Mouse (Mus musculus) C2C12 (cell line): ENCODE measurements around the gene Fbxo42. TPM values are rescaled to one million over a fixed set of nuclear protein-coding genes. Genes with fewer than 3 reads are reported as not detected.
"Not testable (repeated sequence)": the region's sequence is repeated elsewhere in the genome, so short reads cannot be mapped to it uniquely, and the experiment has no call there.

ENCODE experiments used
- H3K27me3 ChIP-seq: one replicate; pipeline ENCODE4 v1.6.1; 2011; ENCODE audit not compliant: control insufficient read depth, insufficient read depth, insufficient read length
- H3K36me3 ChIP-seq: one replicate; pipeline ENCODE4 v1.6.1; 2011; ENCODE audit not compliant: control insufficient read depth, insufficient read depth
- H3K4me3 ChIP-seq: one replicate; pipeline ENCODE4 v1.5.1; 2011; ENCODE audit warnings: mild to moderate bottlenecking, control low read depth; ENCODE audit not compliant: poor library complexity, insufficient read depth, severe bottlenecking
- H3K79me2 ChIP-seq: one replicate; pipeline ENCODE4 v1.6.1; 2011; ENCODE audit not compliant: control insufficient read depth, insufficient read depth
- H3K79me3 ChIP-seq: one replicate; pipeline ENCODE4 v1.6.1; 2011; ENCODE audit warnings: low read depth, control low read depth
- H3ac ChIP-seq: one replicate; pipeline ENCODE3; 2011; ENCODE audit warnings: low read depth; ENCODE audit not compliant: control insufficient read depth, insufficient read length
- CEBPB ChIP-seq: IDR thresholded peaks from one replicate; pipeline ENCODE4 v1.6.1; 2011; ENCODE audit warnings: low read depth, mild to moderate bottlenecking, control low read depth, moderate library complexity
- CTCF ChIP-seq: IDR thresholded peaks from one replicate; pipeline ENCODE4 v1.5.1; 2011; ENCODE audit not compliant: control insufficient read depth, insufficient read depth, insufficient read length
- FOSL1 ChIP-seq: IDR thresholded peaks from one replicate; pipeline ENCODE4 v1.8.0; 2011; ENCODE audit warnings: mild to moderate bottlenecking, low read length; ENCODE audit not compliant: poor library complexity, insufficient read depth, severe bottlenecking
- MAX ChIP-seq: IDR thresholded peaks from one replicate; pipeline ENCODE4 v1.6.1; 2011; ENCODE audit warnings: mild to moderate bottlenecking, control low read depth
- MYOD1 ChIP-seq: IDR thresholded peaks from one replicate; pipeline ENCODE4 v1.6.1; 2011; ENCODE audit warnings: low read depth; ENCODE audit not compliant: control insufficient read depth, insufficient read length
- MYOG ChIP-seq: IDR thresholded peaks from one replicate; pipeline ENCODE4 v1.6.1; 2011; ENCODE audit not compliant: control insufficient read depth, insufficient read length; ENCODE audit errors: extremely low read depth
- USF1 ChIP-seq: IDR thresholded peaks from one replicate; pipeline ENCODE4 v1.6.1; 2011; ENCODE audit warnings: low read depth, mild to moderate bottlenecking, control low read depth, moderate library complexity
- polyA plus RNA-seq: library from polyadenylated mRNA; unstranded; fragments of >200 nt; fragmentation: generic; extraction: Trizol; gene quantifications from one replicate; pipeline ENCODE4 v1.2.1, GENCODE M21; 2012; ENCODE audit warnings: missing spikeins

Gene Fbxo42
- polyA plus RNA-seq, 1 experiment, result 11.6 TPM

DNA sequence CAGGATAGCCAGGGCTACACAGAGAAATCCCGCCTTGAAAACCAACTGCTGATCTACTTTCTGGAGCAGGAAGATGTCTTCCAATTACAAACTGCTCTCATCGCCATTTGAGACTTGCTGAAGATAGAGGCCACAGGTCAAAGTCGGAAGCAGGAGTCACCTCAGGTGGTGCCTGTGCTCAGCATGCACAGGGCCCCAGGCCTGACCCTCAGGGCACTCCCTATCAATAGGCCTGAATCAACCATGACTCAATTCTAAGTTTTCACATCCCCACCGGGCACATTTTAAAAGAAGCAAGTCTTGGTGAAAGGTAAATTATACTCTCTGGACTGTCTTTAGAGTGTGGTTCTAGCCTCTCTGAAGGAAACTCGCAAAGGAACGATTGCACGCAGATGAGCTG is 11.6 kb upstream of the Fbxo42 start:
- Histone ChIP-seq H3ac (no peak overlapping the region), H3K27me3 (no peaks in the 10 kb centered on the region), H3K36me3 (peaks cover 16% of the 10 kb centered on the region), H3K4me3 (no peak overlapping the region), H3K79me2 (peaks cover 83% of the 10 kb centered on the region), H3K79me3 (peaks cover 76% of the 10 kb centered on the region)
- TF ChIP-seq MYOG, result no peak
- no peak for TF ChIP-seq MAX
- TF ChIP-seq FOSL1, result no peak
- TF ChIP-seq MYOD1, result no peak
- no peak for TF ChIP-seq USF1
- no peak for TF ChIP-seq CTCF
- TF ChIP-seq CEBPB, result no peak

- H3K4me3 ChIP-seq, H3ac ChIP-seq, H3K27me3 ChIP-seq: not testable (repeated sequence)
- H3K36me3 ChIP-seq, result peaks cover 11% of the 10 kb centered on the region
- H3K79me2 ChIP-seq, result peaks cover 67% of the 10 kb centered on the region
- peaks cover 60% of the 10 kb centered on the region for H3K79me3 ChIP-seq
Measured at GRCm38 (mm10) chr4:141137740-141138139, 10.0 kb upstream of the Fbxo42 start.

- peaks cover 59% of the 10 kb centered on the region for H3K79me2 ChIP-seq
- TF ChIP-seq MYOD1, result no peak
- TF ChIP-seq CTCF, result no peak
- TF ChIP-seq MYOG, result no peak
- no peak for TF ChIP-seq CEBPB
- no peak for TF ChIP-seq USF1
- peaks cover 8% of the 10 kb centered on the region for H3K36me3 ChIP-seq
- H3K27me3 ChIP-seq, result no peaks in the 10 kb centered on the region
- peaks cover 53% of the 10 kb centered on the region for H3K79me3 ChIP-seq
- H3ac ChIP-seq, result peak overlapping the region; percentile 69
- H3K4me3 ChIP-seq, result peak overlapping the region; percentile 60
Measured at GRCm38 (mm10) chr4:141138425-141139115, 9.1 kb upstream of the Fbxo42 start.

- peaks cover 46% of the 10 kb centered on the region for H3K79me3 ChIP-seq
- H3K79me2 ChIP-seq, result peaks cover 51% of the 10 kb centered on the region
- H3K36me3 ChIP-seq, result peaks cover 8% of the 10 kb centered on the region
- H3K4me3 ChIP-seq, result peak within 1 kb of the TSS; percentile 60
- peak within 1 kb of the TSS; percentile 69 for H3ac ChIP-seq
- no peaks in the 10 kb centered on the region for H3K27me3 ChIP-seq
- no peak for TF ChIP-seq MAX
- TF ChIP-seq MYOG, result no peak
- TF ChIP-seq CEBPB, result no peak
- no peak for TF ChIP-seq FOSL1
- TF ChIP-seq CTCF, result no peak
- TF ChIP-seq MYOD1, result no peak
- no peak for TF ChIP-seq USF1
Measured at GRCm38 (mm10) chr4:141139116-141139970, 8.4 kb upstream of the Fbxo42 start, which contains the start of gene Szrd1. Gene Szrd1, minus strand, starts transcription at chr4:141139775.

DNA sequence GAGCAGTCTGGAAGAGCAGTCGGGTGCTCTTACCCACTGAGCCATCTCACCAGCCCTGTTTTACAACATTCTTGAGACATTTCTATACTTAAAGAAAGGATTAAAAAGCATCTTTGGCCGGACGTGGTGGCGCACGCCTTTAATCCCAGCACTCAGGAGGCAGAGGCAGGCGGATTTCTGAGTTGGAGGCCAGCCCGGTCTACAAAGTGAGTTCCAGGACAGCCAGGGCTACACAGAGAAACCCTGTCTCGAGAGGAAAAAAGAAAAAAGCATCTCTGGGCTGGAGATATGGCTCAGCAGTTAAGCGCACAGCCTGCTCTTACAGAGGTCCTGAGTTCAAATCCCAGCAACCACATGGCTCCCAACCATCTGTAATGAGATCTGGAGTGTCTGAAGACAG is 7.4 kb upstream of the Fbxo42 start:
- not testable (repeated sequence) for H3K27me3 ChIP-seq, H3K4me3 ChIP-seq, H3K36me3 ChIP-seq, H3ac ChIP-seq
- H3K79me3 ChIP-seq, result peaks cover 36% of the 10 kb centered on the region
- peaks cover 41% of the 10 kb centered on the region for H3K79me2 ChIP-seq

GRCm38 (mm10) chr4:141140967-141141366 is 6.7 kb upstream of the Fbxo42 start:
- Histone ChIP-seq H3K79me2 (peaks cover 35% of the 10 kb centered on the region), H3K4me3 (no peak overlapping the region), H3K36me3 (peaks cover 8% of the 10 kb centered on the region), H3K79me3 (peaks cover 31% of the 10 kb centered on the region), H3K27me3 (no peaks in the 10 kb centered on the region), H3ac (no peak overlapping the region)
- TF ChIP-seq MAX (no peak), CTCF (no peak), MYOD1 (no peak), USF1 (no peak), MYOG (no peak), FOSL1 (no peak), CEBPB (no peak)
